In genomic region chr7:34226846-34227245, GRCm38 (mm10) we compare ENCODE assay signal across 19 mouse cellular contexts. TPM values are rescaled to one million over a fixed set of nuclear protein-coding genes. Genes with fewer than 3 reads are reported as not detected.
DNase-seq lines count a peak whose midpoint lies in the region; ATAC-seq and TF ChIP-seq lines count a peak whose summit lies in the region.
"Had no signal": no experiment of that assay in that cellular context is flagged by ENCODE, and none has a peak within 500 bp of the region (broad histone marks: within the 10 kb centered on the region; RNA-seq: fewer than 3 reads in every experiment).

No protein-coding gene starts in this region.

- no peak for TF ChIP-seq EP300 in heart, postnatal 0 days (IDR thresholded peaks at IDR 0.05; ENCODE audit: low read depth)

- no peaks in the 10 kb centered on the region for H3K27me3 ChIP-seq in heart, postnatal 0 days (ENCODE audit: control insufficient read depth, insufficient read depth, low read length)
- no peaks in the 10 kb centered on the region for H3K27me3 ChIP-seq in midbrain, embryonic 11.5 days (ENCODE audit: control insufficient read depth, insufficient read depth, low read length)
- no peaks in the 10 kb centered on the region for H3K27me3 ChIP-seq in midbrain, embryonic 13.5 days
- no peaks in the 10 kb centered on the region for H3K27me3 ChIP-seq in neural tube, embryonic 15.5 days (replicated peaks)
- H3K27me3 ChIP-seq: limb, embryonic 12.5 days; neural tube, embryonic 12.5 days had no signal

- 81% methylated on average over 12 of the region's 12 CpGs for WGBS in heart, postnatal 0 days
- WGBS in midbrain, embryonic 11.5 days, result 95% methylated on average over 12 of the region's 12 CpGs
- 93% methylated on average over 12 of the region's 12 CpGs for WGBS in midbrain, embryonic 13.5 days
- WGBS in neural tube, embryonic 15.5 days, result 91% methylated on average over 12 of the region's 12 CpGs

- H3K4me1 ChIP-seq in heart, postnatal 0 days (ENCODE audit: control insufficient read depth, insufficient read depth), result peaks cover 29% of the 10 kb centered on the region
- peaks cover 15% of the 10 kb centered on the region for H3K4me1 ChIP-seq in midbrain, embryonic 11.5 days (ENCODE audit: control insufficient read depth, insufficient read depth, low read length)
- peaks cover 33% of the 10 kb centered on the region for H3K4me1 ChIP-seq in midbrain, embryonic 13.5 days (replicated peaks)
- H3K4me1 ChIP-seq in neural tube, embryonic 15.5 days, result peaks cover 47% of the 10 kb centered on the region

- no peak for ATAC-seq in heart, postnatal 0 days (ENCODE audit: insufficient read depth, low read depth)
- no peak for ATAC-seq in midbrain, embryonic 11.5 days (ENCODE audit: low FRiP score)
- ATAC-seq in midbrain, embryonic 13.5 days, result no peak
- ATAC-seq in neural tube, embryonic 15.5 days (ENCODE audit: low FRiP score), result no peak
- ATAC-seq in cerebellum, adult (ENCODE audit: insufficient number of reproducible peaks, low FRiP score, low TSS enrichment), result no peak
- ATAC-seq: forebrain, embryonic 14.5 days had no signal

- no peaks in the 10 kb centered on the region for H3K9me3 ChIP-seq in heart, postnatal 0 days (replicated peaks; ENCODE audit: control insufficient read depth, low read length)
- H3K9me3 ChIP-seq in midbrain, embryonic 11.5 days (ENCODE audit: control insufficient read depth, low read length), result no peaks in the 10 kb centered on the region
- no peaks in the 10 kb centered on the region for H3K9me3 ChIP-seq in midbrain, embryonic 13.5 days
- H3K9me3 ChIP-seq in neural tube, embryonic 15.5 days (replicated peaks), result no peaks in the 10 kb centered on the region
- H3K9me3 ChIP-seq: limb, embryonic 12.5 days; neural tube, embryonic 12.5 days had no signal

- no peak overlapping the region for H3K27ac ChIP-seq in heart, postnatal 0 days (ENCODE audit: low read depth)
- H3K27ac ChIP-seq in midbrain, embryonic 11.5 days (ENCODE audit: low read depth, low read length), result no peak overlapping the region
- no peak overlapping the region for H3K27ac ChIP-seq in midbrain, embryonic 13.5 days
- no peak overlapping the region for H3K27ac ChIP-seq in neural tube, embryonic 15.5 days (replicated peaks)
- H3K27ac ChIP-seq: limb, embryonic 12.5 days; neural tube, embryonic 12.5 days had no signal

- no peak overlapping the region for H3K9ac ChIP-seq in heart, postnatal 0 days (replicated peaks; ENCODE audit: low read depth, low read length)
- H3K9ac ChIP-seq in midbrain, embryonic 11.5 days (ENCODE audit: low read length), result no peak overlapping the region
- no peak overlapping the region for H3K9ac ChIP-seq in midbrain, embryonic 13.5 days (replicated peaks)
- 0 out of 2 replicates have a peak overlapping the region, but pooled peaks have one; percentile 14 for H3K9ac ChIP-seq in neural tube, embryonic 15.5 days (replicated peaks)
- H3K9ac ChIP-seq: limb, embryonic 12.5 days; neural tube, embryonic 12.5 days had no signal

- DNase-seq in cerebellum, adult 11-12 months, result peak; percentile 36
- DNase-seq in cerebellum, adult 9-11 months, result no peak
- no peak for DNase-seq in heart, postnatal 0 days (ENCODE audit: low spot score)
- DNase-seq in heart, adult 9 months (ENCODE audit: low spot score in 2 of 2), result no peak
- DNase-seq in midbrain, embryonic 11.5 days (ENCODE audit: low spot score, missing footprints), result peak; percentile 78
- DNase-seq: thymus, postnatal 14 days had no signal

- no peak overlapping the region for H3K4me3 ChIP-seq in heart, postnatal 0 days (ENCODE audit: low read depth, low read length)
- H3K4me3 ChIP-seq in midbrain, embryonic 11.5 days (ENCODE audit: low read depth, low read length), result no peak overlapping the region
- no peak overlapping the region for H3K4me3 ChIP-seq in midbrain, embryonic 13.5 days (replicated peaks)
- H3K4me3 ChIP-seq in neural tube, embryonic 15.5 days (replicated peaks), result no peak overlapping the region
- H3K4me3 ChIP-seq: limb, embryonic 12.5 days; neural tube, embryonic 12.5 days had no signal

- peak overlapping the region; percentile 83 for H3K4me2 ChIP-seq in heart, postnatal 0 days (ENCODE audit: low read depth, low read length)
- H3K4me2 ChIP-seq in midbrain, embryonic 11.5 days, result no peak overlapping the region
- no peak overlapping the region for H3K4me2 ChIP-seq in midbrain, embryonic 13.5 days (replicated peaks)
- no peak overlapping the region for H3K4me2 ChIP-seq in neural tube, embryonic 15.5 days
- H3K4me2 ChIP-seq: limb, embryonic 12.5 days; neural tube, embryonic 12.5 days had no signal

- H3K36me3 ChIP-seq in heart, postnatal 0 days (replicated peaks; ENCODE audit: control insufficient read depth, insufficient read depth, low read length), result peaks cover 61% of the 10 kb centered on the region
- peaks cover 12% of the 10 kb centered on the region for H3K36me3 ChIP-seq in midbrain, embryonic 11.5 days (ENCODE audit: control insufficient read depth, insufficient read depth, low read length)
- peaks cover 58% of the 10 kb centered on the region for H3K36me3 ChIP-seq in midbrain, embryonic 13.5 days
- peaks cover 46% of the 10 kb centered on the region for H3K36me3 ChIP-seq in neural tube, embryonic 15.5 days

- peak; percentile 25 for TF ChIP-seq CTCF in heart, postnatal 0 days (IDR thresholded peaks at IDR 0.05; ENCODE audit: low read depth)

RNA-seq across cellular contexts. Expression of gene Gpi1, which starts 3.3 kb away (rescaled TPM):
- total RNA-seq in heart, postnatal 0 days (2014; rRNA removed; ENCODE audit: low replicate concordance), result 645 and 692 TPM in 2 replicates
- polyA plus RNA-seq in heart, postnatal 0 days (2015; fragmentation: Nextera tagmentation; extraction: Ambion mirVana), result 587 and 618 TPM in 2 replicates
- 277 and 282 TPM in 2 replicates for polyA plus RNA-seq in midbrain, embryonic 11.5 days (2014; fragmentation: Nextera tagmentation; extraction: Ambion mirVana)
- polyA plus RNA-seq in midbrain, embryonic 13.5 days (2015; fragmentation: Nextera tagmentation; extraction: Ambion mirVana), result 191 and 203 TPM in 2 replicates
- 326 and 346 TPM in 2 replicates for polyA plus RNA-seq in neural tube, embryonic 15.5 days (2015; fragmentation: Nextera tagmentation; extraction: Ambion mirVana)

RNA-seq across cellular contexts. Expression of gene Gm6096, which starts 24.0 kb away (rescaled TPM):
- total RNA-seq in heart, postnatal 0 days (2014; rRNA removed; ENCODE audit: low replicate concordance), result not detected in 2 replicates
- polyA plus RNA-seq in heart, postnatal 0 days (2015; fragmentation: Nextera tagmentation; extraction: Ambion mirVana), result 0.32 TPM in 1 of 2 replicates, not detected in the other
- 0.44 TPM in 1 of 2 replicates, not detected in the other for polyA plus RNA-seq in midbrain, embryonic 11.5 days (2014; fragmentation: Nextera tagmentation; extraction: Ambion mirVana)
- 0.44 TPM in 1 of 2 replicates, not detected in the other for polyA plus RNA-seq in midbrain, embryonic 13.5 days (2015; fragmentation: Nextera tagmentation; extraction: Ambion mirVana)
- polyA plus RNA-seq in neural tube, embryonic 15.5 days (2015; fragmentation: Nextera tagmentation; extraction: Ambion mirVana), result not detected in 2 replicates
- total RNA-seq: adrenal gland, postnatal 4 days; ES-E14; gastrocnemius, postnatal 4 days; layer of hippocampus, adult 8-10 months; megakaryocyte-erythroid progenitor cell, adult 5-6 weeks had no signal
- polyA plus RNA-seq: embryonic facial prominence, embryonic 14.5 days; forebrain, embryonic 14.5 days; intestine, embryonic 14.5 days; neural tube, embryonic 12.5 days had no signal

RNA-seq across cellular contexts. Expression of gene Pdcd2l, which starts 30.4 kb away (rescaled TPM):
- total RNA-seq in heart, postnatal 0 days (2014; rRNA removed; ENCODE audit: low replicate concordance), result 32.5 and 41.9 TPM in 2 replicates
- 41.7 and 44.0 TPM in 2 replicates for polyA plus RNA-seq in heart, postnatal 0 days (2015; fragmentation: Nextera tagmentation; extraction: Ambion mirVana)
- polyA plus RNA-seq in midbrain, embryonic 11.5 days (2014; fragmentation: Nextera tagmentation; extraction: Ambion mirVana), result 63.0 and 68.3 TPM in 2 replicates
- 87.3 and 87.9 TPM in 2 replicates for polyA plus RNA-seq in midbrain, embryonic 13.5 days (2015; fragmentation: Nextera tagmentation; extraction: Ambion mirVana)
- polyA plus RNA-seq in neural tube, embryonic 15.5 days (2015; fragmentation: Nextera tagmentation; extraction: Ambion mirVana), result 72.2 and 89.5 TPM in 2 replicates

RNA-seq across cellular contexts. Expression of gene Uba2, which starts 57.4 kb away (rescaled TPM):
- 54.8 and 57.3 TPM in 2 replicates for total RNA-seq in heart, postnatal 0 days (2014; rRNA removed; ENCODE audit: low replicate concordance)
- 55.7 and 59.3 TPM in 2 replicates for polyA plus RNA-seq in heart, postnatal 0 days (2015; fragmentation: Nextera tagmentation; extraction: Ambion mirVana)
- 273 and 283 TPM in 2 replicates for polyA plus RNA-seq in midbrain, embryonic 11.5 days (2014; fragmentation: Nextera tagmentation; extraction: Ambion mirVana)
- polyA plus RNA-seq in midbrain, embryonic 13.5 days (2015; fragmentation: Nextera tagmentation; extraction: Ambion mirVana), result 215 and 224 TPM in 2 replicates
- 157 and 172 TPM in 2 replicates for polyA plus RNA-seq in neural tube, embryonic 15.5 days (2015; fragmentation: Nextera tagmentation; extraction: Ambion mirVana)

Comparison
In these comparisons a context has a peak if more than half of its experiments do, and no peak if none do; other contexts are left out.
1. DNase-seq: peak in cerebellum, adult 11-12 months (single experiment) and midbrain, embryonic 11.5 days (single experiment); none in cerebellum, adult 9-11 months (single experiment), heart, postnatal 0 days (single experiment) and heart, adult 9 months (0 of 2).